Mouse (Mus musculus): ENCODE data around the gene Calcoco1. TPM values are rescaled to one million over a fixed set of nuclear protein-coding genes. Genes with fewer than 3 reads are reported as not detected.

The Calcoco1 gene
- total RNA-seq, 1 experiment: 25.0 TPM

DNA sequence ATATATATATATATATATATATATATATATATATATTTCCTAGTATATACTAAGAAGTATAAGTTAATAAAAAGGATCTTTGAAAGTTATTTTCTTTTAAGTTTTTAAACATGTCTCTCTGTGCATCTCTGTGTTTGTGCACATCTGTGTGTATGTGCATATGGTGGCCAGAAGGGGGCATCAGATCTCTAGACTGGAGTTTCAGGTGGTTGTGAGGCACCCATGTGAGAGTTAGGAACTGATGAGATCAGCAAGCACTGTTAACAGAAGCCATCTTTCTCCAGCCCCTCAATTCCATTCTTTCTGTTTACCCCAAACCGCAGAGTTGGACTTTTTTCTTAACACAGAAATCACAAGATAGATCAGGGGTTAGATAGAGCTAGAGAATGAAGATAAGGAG, 35.7 kb upstream of the Calcoco1 start:
- no peaks in the 10 kb centered on the region for H3K36me3 ChIP-seq (ENCODE audit: control insufficient read depth, insufficient read depth, low read length, poor library complexity, severe bottlenecking)
- TF ChIP-seq ZC3H11A (IDR thresholded peaks at IDR 0.05; ENCODE audit: borderline replicate concordance, low read depth, low read length) (no peak), ZNF384 (IDR thresholded peaks at IDR 0.05; ENCODE audit: low read depth, low read length) (no peak), MAFK (IDR thresholded peaks at IDR 0.05; ENCODE audit: insufficient read depth, low read depth, low read length) (no peak), HCFC1 (IDR thresholded peaks at IDR 0.05; ENCODE audit: borderline replicate concordance, insufficient read depth, low read length) (no peak), CHD2 (IDR thresholded peaks at IDR 0.05; ENCODE audit: low read depth, low read length) (no peak)
- in situ Hi-C loops (cut with MboI; ENCODE audit: low sequenced_read_pairs in 2 of 2, unreplicated experiment in 2 of 2): no loop called here
- no peak overlapping the region for H3K4me3 ChIP-seq (ENCODE audit: insufficient read depth in 1 of 2, low read depth in 1 of 2, low read length in 2 of 2, poor library complexity in 1 of 2, severe bottlenecking in 1 of 2)
- H3K9ac ChIP-seq (ENCODE audit: insufficient read depth, low read depth, low read length, poor library complexity, severe bottlenecking): no peak overlapping the region
- H3K27ac ChIP-seq (ENCODE audit: insufficient read depth, low read depth, low read length, poor library complexity, severe bottlenecking): no peak overlapping the region
- no peaks in the 10 kb centered on the region for H3K9me3 ChIP-seq (ENCODE audit: control insufficient read depth, insufficient read depth, low read depth, low read length)
- H3K4me1 ChIP-seq (ENCODE audit: control insufficient read depth in 2 of 2, insufficient read depth in 2 of 2, low read length in 2 of 2, poor library complexity in 1 of 2): peaks cover 0 to 4% of the 10 kb centered on the region in 2 experiments; a peak in 2 of 4 replicates
- DNase-seq (ENCODE audit: low read depth, low spot score): no peak

DNA sequence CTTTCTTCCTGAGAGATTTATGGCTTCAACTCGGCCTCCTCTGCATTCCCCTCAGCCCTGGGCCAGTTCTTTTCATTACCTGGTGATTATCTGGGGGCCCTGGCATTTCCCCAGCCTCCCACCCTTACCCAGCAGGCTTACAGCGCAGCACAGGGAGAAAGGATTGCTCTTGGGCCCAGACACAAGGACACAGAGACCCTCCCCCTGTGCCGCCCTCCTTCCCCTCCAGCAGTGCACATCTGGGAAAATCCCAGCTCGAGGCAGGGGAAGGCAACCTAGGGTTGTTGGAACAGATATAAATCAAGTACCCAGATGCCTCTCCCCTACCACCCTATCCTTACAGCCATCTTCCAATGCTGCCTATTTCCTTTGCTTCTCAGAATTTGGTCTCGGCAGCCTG, 33.1 kb upstream of the Calcoco1 start:
- TF ChIP-seq ZC3H11A (IDR thresholded peaks at IDR 0.05; ENCODE audit: borderline replicate concordance, low read depth, low read length) (no peak), ZNF384 (IDR thresholded peaks at IDR 0.05; ENCODE audit: low read depth, low read length) (no peak), HCFC1 (IDR thresholded peaks at IDR 0.05; ENCODE audit: borderline replicate concordance, insufficient read depth, low read length) (no peak), MAFK (IDR thresholded peaks at IDR 0.05; ENCODE audit: insufficient read depth, low read depth, low read length) (no peak), CHD2 (IDR thresholded peaks at IDR 0.05; ENCODE audit: low read depth, low read length) (no peak)
- no peak overlapping the region for H3K9ac ChIP-seq (ENCODE audit: insufficient read depth, low read depth, low read length, poor library complexity, severe bottlenecking)
- no peak for DNase-seq (ENCODE audit: low read depth, low spot score)
- H3K4me1 ChIP-seq (ENCODE audit: control insufficient read depth in 2 of 2, insufficient read depth in 2 of 2, low read length in 2 of 2, poor library complexity in 1 of 2): peaks cover 0 to 4% of the 10 kb centered on the region in 2 experiments; a peak in 2 of 4 replicates
- in situ Hi-C loops (cut with MboI; ENCODE audit: low sequenced_read_pairs in 2 of 2, unreplicated experiment in 2 of 2): no loop called here
- H3K36me3 ChIP-seq (ENCODE audit: control insufficient read depth, insufficient read depth, low read length, poor library complexity, severe bottlenecking): no peaks in the 10 kb centered on the region
- no peaks in the 10 kb centered on the region for H3K9me3 ChIP-seq (ENCODE audit: control insufficient read depth, insufficient read depth, low read depth, low read length)
- no peak overlapping the region for H3K4me3 ChIP-seq (ENCODE audit: insufficient read depth in 1 of 2, low read depth in 1 of 2, low read length in 2 of 2, poor library complexity in 1 of 2, severe bottlenecking in 1 of 2)
- no peak overlapping the region for H3K27ac ChIP-seq (ENCODE audit: insufficient read depth, low read depth, low read length, poor library complexity, severe bottlenecking)

DNA sequence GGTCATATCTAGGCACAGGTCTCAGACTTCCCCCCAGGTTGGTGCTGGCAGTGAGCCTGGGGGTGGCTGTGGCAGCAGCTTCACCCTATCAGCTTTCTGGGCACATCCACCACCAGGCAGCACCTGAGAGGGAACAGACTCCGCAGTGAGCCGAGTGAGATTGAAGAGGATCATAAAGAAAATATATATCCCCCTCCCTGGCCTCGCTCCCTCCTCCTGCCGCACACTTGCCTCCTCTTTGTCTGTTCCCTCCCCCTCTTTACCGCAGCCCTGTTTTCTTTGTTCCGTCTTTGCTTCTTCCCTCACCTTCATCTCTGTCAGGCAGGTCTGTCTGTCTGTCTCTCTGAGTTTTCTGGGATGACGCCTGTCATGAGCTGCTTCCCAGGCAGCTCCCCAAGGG, 32.4 kb upstream of the Calcoco1 start:
- H3K4me1 ChIP-seq (ENCODE audit: control insufficient read depth in 2 of 2, insufficient read depth in 2 of 2, low read length in 2 of 2, poor library complexity in 1 of 2): peaks cover 0 to 4% of the 10 kb centered on the region in 2 experiments; a peak in 2 of 4 replicates
- no peaks in the 10 kb centered on the region for H3K9me3 ChIP-seq (ENCODE audit: control insufficient read depth, insufficient read depth, low read depth, low read length)
- no peak overlapping the region for H3K9ac ChIP-seq (ENCODE audit: insufficient read depth, low read depth, low read length, poor library complexity, severe bottlenecking)
- no peak overlapping the region for H3K27ac ChIP-seq (ENCODE audit: insufficient read depth, low read depth, low read length, poor library complexity, severe bottlenecking)
- no peak for TF ChIP-seq ZNF384 (IDR thresholded peaks at IDR 0.05; ENCODE audit: low read depth, low read length)
- in situ Hi-C loops (cut with MboI; ENCODE audit: low sequenced_read_pairs in 2 of 2, unreplicated experiment in 2 of 2): no loop called here
- H3K4me3 ChIP-seq (ENCODE audit: insufficient read depth in 1 of 2, low read depth in 1 of 2, low read length in 2 of 2, poor library complexity in 1 of 2, severe bottlenecking in 1 of 2): no peak overlapping the region
- no peaks in the 10 kb centered on the region for H3K36me3 ChIP-seq (ENCODE audit: control insufficient read depth, insufficient read depth, low read length, poor library complexity, severe bottlenecking)
- DNase-seq (ENCODE audit: low read depth, low spot score): no peak

DNA sequence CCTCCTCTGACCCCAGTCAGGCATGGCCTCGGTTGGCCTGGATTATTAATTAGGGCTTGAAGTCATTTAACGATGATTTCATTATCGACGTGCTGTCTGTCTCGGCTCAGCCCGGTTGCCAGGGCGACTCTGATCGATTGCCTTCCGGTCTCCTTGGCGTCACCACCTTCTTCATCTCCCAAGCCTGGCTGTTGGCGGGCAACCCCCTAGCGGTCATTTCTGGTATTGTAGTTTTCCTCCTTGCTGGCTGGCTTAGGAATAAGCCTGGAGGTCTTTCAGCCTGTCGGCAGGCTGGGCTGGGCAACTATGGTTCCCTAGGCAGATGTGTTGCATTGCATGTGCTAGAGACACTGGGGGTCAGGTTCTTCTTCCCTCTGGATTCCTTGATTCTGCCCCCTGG, 31.2 kb upstream of the Calcoco1 start:
- TF ChIP-seq CHD2 (IDR thresholded peaks at IDR 0.05; ENCODE audit: low read depth, low read length) (no peak), MAFK (IDR thresholded peaks at IDR 0.05; ENCODE audit: insufficient read depth, low read depth, low read length) (no peak), HCFC1 (IDR thresholded peaks at IDR 0.05; ENCODE audit: borderline replicate concordance, insufficient read depth, low read length) (no peak), ZNF384 (IDR thresholded peaks at IDR 0.05; ENCODE audit: low read depth, low read length) (no peak), ZC3H11A (IDR thresholded peaks at IDR 0.05; ENCODE audit: borderline replicate concordance, low read depth, low read length) (no peak)
- Histone ChIP-seq H3K9me3 (ENCODE audit: control insufficient read depth, insufficient read depth, low read depth, low read length) (no peaks in the 10 kb centered on the region), H3K27ac (ENCODE audit: insufficient read depth, low read depth, low read length, poor library complexity, severe bottlenecking) (no peak overlapping the region), H3K36me3 (ENCODE audit: control insufficient read depth, insufficient read depth, low read length, poor library complexity, severe bottlenecking) (no peaks in the 10 kb centered on the region), H3K4me3 (ENCODE audit: insufficient read depth in 1 of 2, low read depth in 1 of 2, low read length in 2 of 2, poor library complexity in 1 of 2, severe bottlenecking in 1 of 2) (no peak overlapping the region), H3K9ac (ENCODE audit: insufficient read depth, low read depth, low read length, poor library complexity, severe bottlenecking) (no peak overlapping the region), H3K4me1 (ENCODE audit: control insufficient read depth in 2 of 2, insufficient read depth in 2 of 2, low read length in 2 of 2, poor library complexity in 1 of 2) (peaks cover 0 to 4% of the 10 kb centered on the region in 2 experiments; a peak in 2 of 4 replicates)
- in situ Hi-C loops (cut with MboI; ENCODE audit: low sequenced_read_pairs in 2 of 2, unreplicated experiment in 2 of 2): no loop called here
- peak; percentile 93 for DNase-seq (ENCODE audit: low read depth, low spot score)

DNA sequence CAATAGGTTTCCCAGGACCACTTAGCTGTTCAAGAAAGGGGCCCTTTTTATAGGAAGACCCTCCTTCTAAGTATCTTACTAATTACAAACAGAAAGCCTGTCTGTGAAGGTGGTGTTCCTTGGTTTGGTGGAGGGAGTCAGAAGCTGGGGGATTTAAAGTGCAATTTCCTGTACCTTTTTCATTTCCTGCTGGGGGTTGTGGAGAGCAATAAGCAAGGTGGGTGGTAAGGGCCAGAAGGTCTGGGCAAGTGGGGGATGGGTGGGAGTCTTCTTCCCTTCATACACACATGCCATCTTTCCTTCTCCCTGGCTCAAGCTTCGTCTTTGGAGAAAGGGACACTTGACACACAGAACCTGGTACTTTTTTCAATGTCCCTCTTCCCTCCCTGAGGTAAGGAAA, 30.2 kb upstream of the Calcoco1 start:
- TF ChIP-seq ZC3H11A (IDR thresholded peaks at IDR 0.05; ENCODE audit: borderline replicate concordance, low read depth, low read length) (no peak), HCFC1 (IDR thresholded peaks at IDR 0.05; ENCODE audit: borderline replicate concordance, insufficient read depth, low read length) (no peak), CHD2 (IDR thresholded peaks at IDR 0.05; ENCODE audit: low read depth, low read length) (no peak), MAFK (IDR thresholded peaks at IDR 0.05; ENCODE audit: insufficient read depth, low read depth, low read length) (no peak), ZNF384 (IDR thresholded peaks at IDR 0.05; ENCODE audit: low read depth, low read length) (no peak)
- Histone ChIP-seq H3K4me3 (ENCODE audit: insufficient read depth in 1 of 2, low read depth in 1 of 2, low read length in 2 of 2, poor library complexity in 1 of 2, severe bottlenecking in 1 of 2) (no peak overlapping the region), H3K9ac (ENCODE audit: insufficient read depth, low read depth, low read length, poor library complexity, severe bottlenecking) (no peak overlapping the region), H3K9me3 (ENCODE audit: control insufficient read depth, insufficient read depth, low read depth, low read length) (no peaks in the 10 kb centered on the region), H3K4me1 (ENCODE audit: control insufficient read depth in 2 of 2, insufficient read depth in 2 of 2, low read length in 2 of 2, poor library complexity in 1 of 2) (peaks cover 0 to 4% of the 10 kb centered on the region in 2 experiments; a peak in 2 of 4 replicates), H3K36me3 (ENCODE audit: control insufficient read depth, insufficient read depth, low read length, poor library complexity, severe bottlenecking) (no peaks in the 10 kb centered on the region), H3K27ac (ENCODE audit: insufficient read depth, low read depth, low read length, poor library complexity, severe bottlenecking) (no peak overlapping the region)
- in situ Hi-C loops (cut with MboI; ENCODE audit: low sequenced_read_pairs in 2 of 2, unreplicated experiment in 2 of 2): no loop called here
- DNase-seq (ENCODE audit: low read depth, low spot score): no peak
